Mouse (Mus musculus) G1E (cell line): ENCODE measurements around the gene 1700029P11Rik.

ENCODE experiments used
- CTCF ChIP-seq: IDR thresholded peaks from 2 replicates; pipeline ENCODE4 v1.5.1; 2012; ENCODE audit warnings: low read depth, low read length, inconsistent platforms, mixed read lengths
- GATA1 ChIP-seq: IDR thresholded peaks from 2 replicates; pipeline ENCODE4 v1.6.1; 2012; ENCODE audit warnings: borderline replicate concordance, low read length, inconsistent platforms, mixed read lengths
- GATA2 ChIP-seq: IDR thresholded peaks from 2 replicates; pipeline ENCODE4 v1.6.1; 2012; ENCODE audit warnings: low read depth, low read length, inconsistent platforms, borderline replicate concordance
- POLR2AphosphoS5 ChIP-seq: IDR thresholded peaks from 2 replicates; pipeline ENCODE4 v1.6.1; 2012; ENCODE audit warnings: low read depth, low read length, inconsistent platforms; ENCODE audit not compliant: insufficient replicate concordance
- TAL1 ChIP-seq: conservative IDR thresholded peaks from 2 replicates; pipeline ENCODE4 v1.6.1; 2012; ENCODE audit warnings: low read depth, low read length, inconsistent platforms, mixed read lengths

DNA sequence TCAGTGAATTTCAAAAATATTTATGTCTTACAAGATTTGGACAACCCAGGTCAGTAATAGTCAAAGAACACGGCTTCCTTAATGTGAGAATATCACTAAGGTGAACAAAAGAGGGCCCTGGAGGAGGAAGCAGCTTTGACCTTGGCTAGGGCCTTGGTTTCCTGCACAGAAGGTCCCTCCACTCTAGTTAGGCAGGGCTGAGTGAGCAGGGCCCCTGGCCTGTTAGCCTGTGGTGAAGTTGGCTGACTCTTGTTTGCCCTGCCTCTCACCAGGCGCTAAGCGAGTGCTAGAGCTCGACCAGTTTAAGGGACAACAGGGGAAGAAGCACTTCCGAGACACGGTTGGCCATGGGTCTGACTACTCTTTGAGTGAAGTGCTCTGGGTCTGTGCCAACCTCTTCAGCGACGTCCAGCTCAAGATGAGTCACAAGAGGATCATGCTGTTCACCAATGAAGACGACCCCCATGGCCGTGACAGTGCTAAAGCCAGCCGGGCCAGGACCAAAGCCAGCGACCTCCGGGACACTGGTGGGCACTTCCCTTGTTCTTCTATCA, 42.3 kb downstream of the 1700029P11Rik start:
- TF ChIP-seq CTCF (no peak), TAL1 (no peak), GATA1 (no peak), POLR2AphosphoS5 (no peak), GATA2 (no peak)
